24 mouse cellular contexts compared by ENCODE assay signal in the genomic region with DNA sequence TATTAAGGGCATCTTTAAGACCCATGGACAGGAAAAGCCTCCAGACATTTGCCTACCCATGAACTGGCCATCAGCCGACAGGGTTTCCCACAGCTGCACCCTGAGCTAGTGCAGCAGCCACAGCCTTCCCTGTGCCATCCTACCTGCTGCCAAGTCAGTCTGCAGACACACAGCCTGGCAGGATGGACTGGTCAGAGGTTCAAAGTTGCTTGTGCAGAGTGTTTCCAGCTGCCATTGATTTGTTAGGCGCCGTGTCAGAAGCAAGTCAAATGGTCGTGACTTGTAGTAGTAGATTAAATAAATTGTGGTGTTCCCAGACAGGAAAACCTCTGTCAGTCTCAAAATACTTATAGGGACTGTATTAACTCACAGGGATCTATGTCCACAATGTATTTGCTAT. TPM values are rescaled to one million over a fixed set of nuclear protein-coding genes. Genes with fewer than 3 reads are reported as not detected.
"Had no signal": no experiment of that assay in that cellular context is flagged by ENCODE, and none has a peak within 500 bp of the region (broad histone marks: within the 10 kb centered on the region; RNA-seq: fewer than 3 reads in every experiment).

No protein-coding gene starts in this region.

- ATAC-seq: midbrain, embryonic 16.5 days had no signal

- H3K27me3 ChIP-seq: midbrain, embryonic 12.5 days; neural tube, embryonic 13.5 days; neural tube, embryonic 15.5 days had no signal

- H3K9me3 ChIP-seq: neural tube, embryonic 15.5 days had no signal

- DNase-seq: lung, adult 18-20 months; lung, embryonic 14.5 days; lung, postnatal 10 days; lung, postnatal 4 days; midbrain, embryonic 14.5 days; retina, postnatal 1 day; right cerebral cortex, adult 18-20 months; right cerebral cortex, postnatal 25 days; right cerebral cortex, postnatal 4 days; spleen, adult 18-20 months; thymus, adult 18-20 months; thymus, postnatal 14 days; thymus, postnatal 36 days had no signal

- H3K27ac ChIP-seq: liver, embryonic 14.5 days; midbrain, embryonic 12.5 days; neural tube, embryonic 13.5 days; neural tube, embryonic 15.5 days had no signal

- H3K4me3 ChIP-seq: midbrain, embryonic 12.5 days; myocyte; neural tube, embryonic 13.5 days; neural tube, embryonic 15.5 days had no signal

- H3K4me1 ChIP-seq: midbrain, embryonic 12.5 days had no signal

- H3K36me3 ChIP-seq: midbrain, embryonic 12.5 days; neural tube, embryonic 13.5 days; neural tube, embryonic 15.5 days had no signal

RNA-seq across cellular contexts. Expression of gene Pdcd1lg2, which starts 7.5 kb away (rescaled TPM):
- total RNA-seq: megakaryocyte-erythroid progenitor cell, adult 5-6 weeks had no signal
- polyA plus RNA-seq: lung, embryonic 14.5 days; lung, embryonic 16.5 days; midbrain, embryonic 12.5 days; midbrain, embryonic 14.5 days; midbrain, embryonic 16.5 days; myocyte; neural tube, embryonic 11.5 days; neural tube, embryonic 13.5 days; stomach, embryonic 14.5 days; stomach, embryonic 16.5 days had no signal
